Mouse (Mus musculus) hindbrain, embryonic 15.5 days (tissue): Measurements from ENCODE around the gene Desi1. TPM values are rescaled to one million over a fixed set of nuclear protein-coding genes. Genes with fewer than 3 reads are reported as not detected.

Experiments used
- ATAC-seq: fragments of 200-750 bp; cut with Nextera tagmentation; 2 replicates; pipeline ENCODE4 v1.8.0; 2017; ENCODE audit warnings: low read depth, moderate number of reproducible peaks, moderate TSS enrichment; ENCODE audit not compliant: low FRiP score
- H3K27ac ChIP-seq: fragments of 300-500 bp; sonication (generic); replicated peaks from 2 replicates; pipeline ENCODE4 v1.5.1; 2015; ENCODE audit warnings: mild to moderate bottlenecking, inconsistent platforms
- H3K27me3 ChIP-seq: fragments of 300-500 bp; sonication (generic); 2 replicates; pipeline ENCODE4 v1.6.1; 2015; ENCODE audit warnings: control low read depth, inconsistent platforms
- H3K36me3 ChIP-seq: fragments of 300-500 bp; sonication (generic); 2 replicates; pipeline ENCODE4 v1.6.1; 2015; ENCODE audit warnings: control low read depth, inconsistent platforms
- H3K4me1 ChIP-seq: fragments of 300-500 bp; sonication (generic); replicated peaks from 2 replicates; pipeline ENCODE4 v1.6.1; 2015; ENCODE audit warnings: control low read depth, inconsistent platforms
- H3K4me2 ChIP-seq: fragments of 300-500 bp; sonication (generic); 2 replicates; pipeline ENCODE4 v1.6.1; 2015; ENCODE audit warnings: moderate library complexity, mild to moderate bottlenecking, inconsistent platforms
- H3K4me3 ChIP-seq: fragments of 300-500 bp; sonication (generic); 2 replicates; pipeline ENCODE4 v1.5.1; 2015; ENCODE audit warnings: mild to moderate bottlenecking, inconsistent platforms
- H3K9ac ChIP-seq: fragments of 300-500 bp; sonication (generic); 2 replicates; pipeline ENCODE4 v1.6.1; 2015; ENCODE audit warnings: inconsistent platforms
- H3K9me3 ChIP-seq: fragments of 300-500 bp; sonication (generic); 2 replicates; pipeline ENCODE4 v1.6.1; 2016; ENCODE audit warnings: control low read depth, inconsistent platforms
- WGBS: fragments of 180-500 bp; shearing (Covaris S2); methylation state at CpG from one replicate; pipeline ENCODE4 v1.1.7; 2015; 5-methylcytosine and 5-hydroxymethylcytosine counted together
- polyA plus RNA-seq: library from polyadenylated mRNA; unstranded; fragments of >200 nt; fragmentation: Nextera tagmentation; extraction: Ambion mirVana; gene quantifications from 2 replicates; pipeline ENCODE4 v1.2.1, GENCODE M21; 2015

The Desi1 gene
- polyA plus RNA-seq, 1 experiment from 2014 or later: 55.1 TPM

DNA sequence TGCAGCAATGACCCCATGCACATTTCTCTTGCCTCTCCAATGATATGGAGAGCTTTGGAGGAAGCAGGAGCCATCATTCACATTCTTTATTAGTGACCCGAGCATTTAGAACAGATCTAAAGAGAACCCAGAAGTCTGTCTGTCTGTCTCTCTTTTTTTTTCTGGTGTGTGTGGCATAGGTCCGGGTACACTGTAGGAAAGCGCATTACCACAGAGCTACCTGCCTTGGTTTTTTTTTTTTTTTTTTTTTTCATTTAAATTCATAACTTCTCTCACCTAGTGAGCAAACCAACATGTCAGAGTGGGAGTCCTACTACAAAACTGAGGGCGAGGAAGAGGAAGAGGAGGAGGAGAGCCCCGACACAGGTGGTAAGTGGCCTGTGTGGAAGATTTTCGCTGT lies 16.8 kb downstream of the Desi1 start:
- peak overlapping the region; percentile 56 for H3K9ac ChIP-seq
- H3K4me2 ChIP-seq: peak overlapping the region; percentile 94
- H3K4me3 ChIP-seq: peak overlapping the region; percentile 77
- H3K27ac ChIP-seq: peak overlapping the region; percentile 80
- H3K36me3 ChIP-seq: peaks cover 13% of the 10 kb centered on the region
- H3K27me3 ChIP-seq: no peaks in the 10 kb centered on the region
- H3K4me1 ChIP-seq: peaks cover 30% of the 10 kb centered on the region
- ATAC-seq: no peak
- 31% methylated on average over 6 of the region's 6 CpGs for WGBS
- H3K9me3 ChIP-seq: no peaks in the 10 kb centered on the region

DNA sequence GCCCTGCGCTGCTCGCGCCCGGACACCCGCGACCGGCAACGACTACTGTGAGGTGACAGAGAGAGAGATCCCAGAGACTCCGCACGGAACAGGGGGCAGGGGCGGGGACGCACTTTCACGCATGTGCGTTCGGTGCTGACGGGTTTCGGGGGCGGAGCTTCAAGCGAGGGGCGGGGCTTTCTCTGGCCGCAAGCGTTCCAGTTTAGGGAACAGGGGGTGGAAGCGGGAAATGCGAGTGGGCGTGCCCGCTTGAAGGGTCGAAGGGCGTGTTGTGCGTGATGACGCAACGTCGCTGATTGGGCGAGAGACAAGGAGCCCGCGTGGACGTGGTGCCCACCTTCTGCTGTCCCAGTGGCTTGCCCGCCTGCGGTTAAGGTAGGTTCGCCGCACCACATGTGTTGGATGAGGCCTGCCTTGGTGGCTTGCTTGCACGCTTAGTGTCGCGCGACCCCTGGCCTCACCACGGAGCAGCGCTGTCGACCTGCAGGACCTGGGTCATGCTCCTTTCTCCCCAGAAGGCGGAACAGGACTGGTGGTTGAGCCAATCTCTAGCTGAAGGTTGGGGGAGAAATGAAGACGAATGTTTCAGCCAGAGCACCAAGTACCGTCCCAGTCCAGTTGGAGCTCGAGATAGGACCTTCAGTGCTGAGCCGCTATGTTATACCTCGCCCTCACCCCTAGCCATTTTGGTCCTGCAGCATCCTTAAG lies 17.4 kb downstream of the Desi1 start:
- H3K4me3 ChIP-seq: peak overlapping the region; percentile 77
- H3K4me1 ChIP-seq: peaks cover 30% of the 10 kb centered on the region
- peak overlapping the region; percentile 84 for H3K27ac ChIP-seq
- H3K4me2 ChIP-seq: peak overlapping the region; percentile 94
- peak; percentile 98 for ATAC-seq
- H3K9me3 ChIP-seq: no peaks in the 10 kb centered on the region
- WGBS: under 1% methylated on average over 47 of the region's 53 CpGs
- H3K36me3 ChIP-seq: peaks cover 13% of the 10 kb centered on the region
- peak overlapping the region; percentile 83 for H3K9ac ChIP-seq
- H3K27me3 ChIP-seq: no peaks in the 10 kb centered on the region

- Histone ChIP-seq H3K4me3 (peak overlapping the region; percentile 77), H3K9ac (peak overlapping the region; percentile 83), H3K4me1 (peaks cover 30% of the 10 kb centered on the region), H3K9me3 (no peaks in the 10 kb centered on the region), H3K36me3 (peaks cover 13% of the 10 kb centered on the region), H3K27ac (peak overlapping the region; percentile 84), H3K27me3 (no peaks in the 10 kb centered on the region), H3K4me2 (peak overlapping the region; percentile 94)
- WGBS: under 1% methylated on average over 35 of the region's 39 CpGs
- ATAC-seq: peak; percentile 14
Measured at GRCm38 (mm10) chr15:82015392-82016100, 18.1 kb downstream of the Desi1 start.

- Histone ChIP-seq H3K4me3 (peak overlapping the region; percentile 77), H3K27me3 (no peaks in the 10 kb centered on the region), H3K9me3 (no peaks in the 10 kb centered on the region), H3K36me3 (peaks cover 10% of the 10 kb centered on the region), H3K9ac (peak overlapping the region; percentile 83), H3K4me1 (peaks cover 30% of the 10 kb centered on the region), H3K4me2 (peak overlapping the region; percentile 94), H3K27ac (peak overlapping the region; percentile 84; the same call in 1 of the 2 replicates)
- ATAC-seq: no peak
- 18% methylated on average over 9 of the region's 9 CpGs for WGBS
Measured at GRCm38 (mm10) chr15:82014745-82015391, 18.8 kb downstream of the Desi1 start.

DNA sequence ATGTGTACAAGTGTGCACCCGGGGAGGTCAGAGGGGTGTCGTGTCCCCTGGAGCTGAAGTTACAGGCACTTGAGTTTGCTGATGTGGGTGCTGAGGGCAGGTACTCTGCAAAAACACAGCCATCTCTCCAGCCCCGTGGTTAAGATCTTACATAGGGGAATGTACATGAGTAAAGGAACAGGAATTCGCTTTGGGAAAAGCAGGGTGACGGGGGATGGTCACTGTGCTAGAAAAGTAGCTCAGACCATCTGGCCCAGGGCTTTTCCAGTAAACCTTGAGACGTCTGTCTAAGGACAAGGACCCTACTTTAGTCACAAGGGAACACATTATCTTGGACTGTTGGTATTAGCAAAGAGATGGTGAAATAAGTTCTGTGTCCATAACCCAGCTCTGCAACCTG lies 21.7 kb downstream of the Desi1 start:
- H3K27ac ChIP-seq: no peak overlapping the region
- H3K4me2 ChIP-seq: no peak overlapping the region
- no peaks in the 10 kb centered on the region for H3K27me3 ChIP-seq
- WGBS: 94% methylated on average over 6 of the region's 6 CpGs
- H3K4me3 ChIP-seq: no peak overlapping the region
- H3K9me3 ChIP-seq: no peaks in the 10 kb centered on the region
- no peak for ATAC-seq
- peaks cover 24% of the 10 kb centered on the region for H3K4me1 ChIP-seq
- no peak overlapping the region for H3K9ac ChIP-seq
- no peaks in the 10 kb centered on the region for H3K36me3 ChIP-seq

- no peak overlapping the region for H3K27ac ChIP-seq
- no peaks in the 10 kb centered on the region for H3K27me3 ChIP-seq
- no peak for ATAC-seq
- H3K4me1 ChIP-seq: no peaks in the 10 kb centered on the region
- H3K9me3 ChIP-seq: no peaks in the 10 kb centered on the region
- no peak overlapping the region for H3K4me2 ChIP-seq
- H3K4me3 ChIP-seq: no peak overlapping the region
- H3K36me3 ChIP-seq: peaks cover 15% of the 10 kb centered on the region
- H3K9ac ChIP-seq: no peak overlapping the region
- WGBS: 94% methylated on average over 8 of the region's 8 CpGs
Measured at GRCm38 (mm10) chr15:82004257-82004656, 29.4 kb downstream of the Desi1 start.

- Histone ChIP-seq H3K9me3 (no peaks in the 10 kb centered on the region), H3K4me1 (0 out of 2 replicates have a peak, but pooled peaks cover 4% of the 10 kb centered on the region), H3K36me3 (peaks cover 47% of the 10 kb centered on the region), H3K4me2 (no peak overlapping the region), H3K27ac (no peak overlapping the region), H3K27me3 (no peaks in the 10 kb centered on the region), H3K9ac (no peak overlapping the region), H3K4me3 (no peak overlapping the region)
- ATAC-seq: no peak
- WGBS: 88% methylated on average over 6 of the region's 6 CpGs
Measured at GRCm38 (mm10) chr15:81993992-81994391, 39.7 kb downstream of the Desi1 start.

- Histone ChIP-seq H3K27me3 (no peaks in the 10 kb centered on the region), H3K4me3 (no peak overlapping the region), H3K36me3 (peaks cover 18% of the 10 kb centered on the region), H3K4me2 (no peak overlapping the region), H3K4me1 (0 out of 2 replicates have a peak, but pooled peaks cover 9% of the 10 kb centered on the region), H3K27ac (no peak overlapping the region), H3K9ac (no peak overlapping the region), H3K9me3 (no peaks in the 10 kb centered on the region)
- 50% methylated on average over 7 of the region's 7 CpGs for WGBS
- no peak for ATAC-seq
Measured at GRCm38 (mm10) chr15:81990549-81990948, 43.1 kb downstream of the Desi1 start.

GRCm38 (mm10) chr15:81989371-81990062 lies 44.1 kb downstream of the Desi1 start:
- peaks cover 17% of the 10 kb centered on the region for H3K36me3 ChIP-seq
- no peaks in the 10 kb centered on the region for H3K27me3 ChIP-seq
- peak; percentile 82 for ATAC-seq
- no peak overlapping the region for H3K4me2 ChIP-seq
- H3K27ac ChIP-seq: no peak overlapping the region
- H3K9me3 ChIP-seq: no peaks in the 10 kb centered on the region
- no peak overlapping the region for H3K9ac ChIP-seq
- H3K4me3 ChIP-seq: no peak overlapping the region
- 36% methylated on average over 11 of the region's 11 CpGs for WGBS
- H3K4me1 ChIP-seq: 0 out of 2 replicates have a peak, but pooled peaks cover 9% of the 10 kb centered on the region

DNA sequence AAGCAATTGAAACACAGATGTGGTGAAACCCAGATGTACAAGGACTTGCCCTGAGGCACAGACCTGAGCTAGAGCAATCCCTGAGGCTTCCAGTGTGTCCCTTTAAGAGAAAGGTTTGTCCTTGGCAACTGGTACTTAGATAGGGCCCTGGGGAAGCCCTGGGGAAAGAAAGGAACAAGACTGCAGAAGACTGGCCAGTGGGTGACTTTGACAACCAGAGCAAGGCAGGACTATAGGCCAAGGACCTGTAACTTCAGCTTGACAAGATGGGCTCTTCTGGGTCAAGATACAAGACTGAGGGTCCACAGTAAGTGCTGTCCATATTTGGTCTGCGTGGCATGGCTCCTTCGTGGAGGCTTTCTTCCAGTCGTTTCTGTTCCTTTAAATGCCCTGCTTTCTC lies 46.0 kb downstream of the Desi1 start, which contains the start of gene Xrcc6:
Gene Xrcc6, plus strand, starts transcription at position 190 of the 400 bp plus-strand sequence.
- 75% methylated on average over 3 of the region's 3 CpGs for WGBS

GRCm38 (mm10) chr15:81985267-81986161 lies 48.1 kb downstream of the Desi1 start:
- 0 out of 2 replicates have a peak overlapping the region, but pooled peaks have one; percentile 22 for H3K27ac ChIP-seq
- ATAC-seq: no peak

More for the DNA sequence above, 46.0 kb downstream of the Desi1 start, which contains the start of gene Xrcc6:
- Histone ChIP-seq H3K4me3 (no peak within 1 kb of the TSS), H3K4me2 (no peak within 1 kb of the TSS), H3K4me1 (0 out of 2 replicates have a peak, but pooled peaks cover 9% of the 10 kb centered on the region), H3K27ac (no peak within 1 kb of the TSS), H3K27me3 (no peaks in the 10 kb centered on the region), H3K9me3 (no peaks in the 10 kb centered on the region), H3K9ac (no peak within 1 kb of the TSS), H3K36me3 (peaks cover under 1% of the 10 kb centered on the region; the same call in 1 of the 2 replicates)
- ATAC-seq: no peak

More at GRCm38 (mm10) chr15:81985267-81986161, 48.1 kb downstream of the Desi1 start:
- Histone ChIP-seq H3K9me3 (no peaks in the 10 kb centered on the region), H3K27me3 (no peaks in the 10 kb centered on the region), H3K4me2 (no peak overlapping the region), H3K4me1 (0 out of 2 replicates have a peak, but pooled peaks cover 9% of the 10 kb centered on the region), H3K9ac (no peak overlapping the region), H3K4me3 (no peak overlapping the region), H3K36me3 (no peaks in the 10 kb centered on the region)
- 54% methylated on average over 2 of the region's 2 CpGs for WGBS
